Mouse (Mus musculus) olfactory bulb, adult 2 months (tissue): ENCODE results near the gene Slx4.

Experiments used
- CTCF ChIP-seq: fragments of 200-500 bp; IDR thresholded peaks from 2 replicates; pipeline ENCODE4 v1.5.1; 2012; ENCODE audit warnings: low read depth, mild to moderate bottlenecking, low read length, moderate library complexity; ENCODE audit not compliant: insufficient read depth
- POLR2A ChIP-seq: fragments of 200-500 bp; IDR thresholded peaks from 2 replicates; pipeline ENCODE4 v1.6.1; 2012; ENCODE audit warnings: mild to moderate bottlenecking, low read depth, low read length, moderate library complexity; ENCODE audit not compliant: insufficient read depth

GRCm38 (mm10) chr16:3965534-3965933, 38.0 kb downstream of the Slx4 start:
- TF ChIP-seq POLR2A (no peak), CTCF (no peak)
